Mouse (Mus musculus) heart, embryonic 12.5 days (tissue): ENCODE measurements around the gene Numbl. TPM values are rescaled to one million over a fixed set of nuclear protein-coding genes. Genes with fewer than 3 reads are reported as not detected.

Source experiments
- ATAC-seq: fragments of 200-750 bp; cut with Nextera tagmentation; 2 replicates; pipeline ENCODE4 v1.8.0; 2017; ENCODE audit warnings: moderate TSS enrichment, moderate library complexity; ENCODE audit not compliant: insufficient number of reproducible peaks, low FRiP score
- H3K27ac ChIP-seq: fragments of 300-500 bp; sonication (generic); 2 replicates; pipeline ENCODE4 v1.5.1; 2016; ENCODE audit warnings: mild to moderate bottlenecking, moderate library complexity; ENCODE audit not compliant: poor library complexity, severe bottlenecking
- H3K27me3 ChIP-seq: fragments of 300-500 bp; sonication (generic); replicated peaks from 2 replicates; pipeline ENCODE4 v1.6.1; 2016; ENCODE audit warnings: mild to moderate bottlenecking, moderate library complexity
- H3K36me3 ChIP-seq: fragments of 300-500 bp; sonication (generic); 2 replicates; pipeline ENCODE4 v1.6.1; 2016; ENCODE audit warnings: mild to moderate bottlenecking, moderate library complexity
- H3K4me1 ChIP-seq: fragments of 300-500 bp; sonication (generic); replicated peaks from 2 replicates; pipeline ENCODE4 v1.6.1; 2016; ENCODE audit warnings: mild to moderate bottlenecking
- H3K4me2 ChIP-seq: fragments of 300-500 bp; sonication (generic); 2 replicates; pipeline ENCODE4 v1.6.1; 2016; ENCODE audit warnings: mild to moderate bottlenecking, moderate library complexity
- H3K4me3 ChIP-seq: fragments of 300-500 bp; sonication (generic); 2 replicates; pipeline ENCODE4 v1.5.1; 2016; ENCODE audit warnings: mild to moderate bottlenecking
- H3K9ac ChIP-seq: fragments of 300-500 bp; sonication (generic); 2 replicates; pipeline ENCODE4 v1.6.1; 2016; ENCODE audit warnings: mild to moderate bottlenecking, moderate library complexity
- H3K9me3 ChIP-seq: fragments of 300-500 bp; sonication (generic); replicated peaks from 2 replicates; pipeline ENCODE4 v1.6.1; 2016; ENCODE audit warnings: mild to moderate bottlenecking, moderate library complexity
- WGBS: fragments of 180-500 bp; shearing (Covaris S2); methylation state at CpG from one replicate; pipeline ENCODE4 v1.1.7; 2016; 5-methylcytosine and 5-hydroxymethylcytosine counted together
- polyA plus RNA-seq: library from polyadenylated mRNA; unstranded; fragments of >200 nt; fragmentation: Nextera tagmentation; extraction: Ambion mirVana; gene quantifications from 2 replicates; pipeline ENCODE4 v1.2.1, GENCODE M21; 2016

The Numbl gene
- polyA plus RNA-seq, 1 experiment from 2014 or later: 11.1 TPM

GRCm38 (mm10) chr7:27255721-27256120, 2.5 kb upstream of the Numbl start:
- no peak overlapping the region for H3K4me2 ChIP-seq
- H3K27me3 ChIP-seq: no peaks in the 10 kb centered on the region
- no peak for ATAC-seq
- peaks cover 23% of the 10 kb centered on the region for H3K4me1 ChIP-seq
- H3K27ac ChIP-seq: no peak overlapping the region
- H3K9ac ChIP-seq: no peak overlapping the region
- WGBS: 56% methylated on average over 3 of the region's 3 CpGs
- no peak overlapping the region for H3K4me3 ChIP-seq
- H3K9me3 ChIP-seq: no peaks in the 10 kb centered on the region
- H3K36me3 ChIP-seq: no peaks in the 10 kb centered on the region

GRCm38 (mm10) chr7:27257046-27257851, 984 bp upstream of the Numbl start:
- Histone ChIP-seq H3K36me3 (peaks cover 2% of the 10 kb centered on the region), H3K9me3 (no peaks in the 10 kb centered on the region), H3K4me2 (peak overlapping the region; percentile 78), H3K27ac (peak overlapping the region; percentile 47; the same call in 1 of the 2 replicates), H3K9ac (peak overlapping the region; percentile 62; the same call in 1 of the 2 replicates), H3K27me3 (no peaks in the 10 kb centered on the region), H3K4me3 (peak overlapping the region; percentile 17), H3K4me1 (peaks cover 23% of the 10 kb centered on the region)
- ATAC-seq: no peak
- 12% methylated on average over 27 of the region's 27 CpGs for WGBS

- Histone ChIP-seq H3K27me3 (no peaks in the 10 kb centered on the region), H3K9me3 (no peaks in the 10 kb centered on the region), H3K27ac (no peak overlapping the region), H3K4me1 (peaks cover 23% of the 10 kb centered on the region), H3K9ac (peak overlapping the region; percentile 62), H3K4me2 (peak overlapping the region; percentile 78), H3K4me3 (peak overlapping the region; percentile 88), H3K36me3 (peaks cover 7% of the 10 kb centered on the region)
- no peak; the same call in 1 of the 2 replicates for ATAC-seq
- WGBS: 5% methylated on average over 6 of the region's 6 CpGs
Observed at GRCm38 (mm10) chr7:27257852-27258204, 405 bp upstream of the Numbl start.

- Histone ChIP-seq H3K9ac (peak overlapping the region; percentile 87), H3K4me3 (peak overlapping the region; percentile 88), H3K27ac (no peak overlapping the region), H3K4me1 (peaks cover 23% of the 10 kb centered on the region), H3K4me2 (peak overlapping the region; percentile 78), H3K36me3 (peaks cover 21% of the 10 kb centered on the region), H3K9me3 (no peaks in the 10 kb centered on the region), H3K27me3 (no peaks in the 10 kb centered on the region)
- ATAC-seq: no peak
- WGBS: 4% methylated on average over 9 of the region's 9 CpGs
Observed at GRCm38 (mm10) chr7:27259271-27259721, 1.1 kb downstream of the Numbl start.

- WGBS: 33% methylated on average over 5 of the region's 5 CpGs
- Histone ChIP-seq H3K27ac (no peak overlapping the region), H3K9ac (peak overlapping the region; percentile 87)
Observed at GRCm38 (mm10) chr7:27259771-27260170, 1.5 kb downstream of the Numbl start.

GRCm38 (mm10) chr7:27260856-27261255, 2.6 kb downstream of the Numbl start:
- H3K36me3 ChIP-seq: peaks cover 32% of the 10 kb centered on the region
- no peak overlapping the region for H3K4me3 ChIP-seq
- H3K4me2 ChIP-seq: no peak overlapping the region
- no peaks in the 10 kb centered on the region for H3K27me3 ChIP-seq
- H3K27ac ChIP-seq: no peak overlapping the region
- H3K4me1 ChIP-seq: peaks cover 23% of the 10 kb centered on the region
- H3K9ac ChIP-seq: no peak overlapping the region
- WGBS: 83% methylated on average over 7 of the region's 7 CpGs
- ATAC-seq: no peak
- no peaks in the 10 kb centered on the region for H3K9me3 ChIP-seq

More at GRCm38 (mm10) chr7:27259771-27260170, 1.5 kb downstream of the Numbl start:
- Histone ChIP-seq H3K4me1 (peaks cover 23% of the 10 kb centered on the region), H3K9me3 (no peaks in the 10 kb centered on the region), H3K27me3 (no peaks in the 10 kb centered on the region), H3K4me2 (peak overlapping the region; percentile 78), H3K36me3 (peaks cover 26% of the 10 kb centered on the region), H3K4me3 (peak overlapping the region; percentile 88)
- no peak for ATAC-seq

- Histone ChIP-seq H3K4me1 (peaks cover 26% of the 10 kb centered on the region), H3K9ac (no peak overlapping the region), H3K4me2 (no peak overlapping the region), H3K9me3 (no peaks in the 10 kb centered on the region), H3K4me3 (no peak overlapping the region), H3K27ac (no peak overlapping the region), H3K27me3 (no peaks in the 10 kb centered on the region), H3K36me3 (peaks cover 35% of the 10 kb centered on the region)
- WGBS: 81% methylated on average over 6 of the region's 6 CpGs
- no peak for ATAC-seq
Observed at GRCm38 (mm10) chr7:27261888-27262287, 3.7 kb downstream of the Numbl start.

- no peak overlapping the region for H3K4me2 ChIP-seq
- ATAC-seq: no peak
- H3K9ac ChIP-seq: no peak overlapping the region
- no peak overlapping the region for H3K27ac ChIP-seq
- H3K4me3 ChIP-seq: no peak overlapping the region
- WGBS: 86% methylated on average over 12 of the region's 12 CpGs
- no peaks in the 10 kb centered on the region for H3K27me3 ChIP-seq
- H3K36me3 ChIP-seq: peaks cover 61% of the 10 kb centered on the region
- 0 out of 2 replicates have a peak, but pooled peaks cover 3% of the 10 kb centered on the region for H3K9me3 ChIP-seq
- peaks cover 5% of the 10 kb centered on the region for H3K4me1 ChIP-seq
Observed at GRCm38 (mm10) chr7:27264761-27265160, 6.5 kb downstream of the Numbl start.

GRCm38 (mm10) chr7:27266515-27267128, 8.4 kb downstream of the Numbl start:
- Histone ChIP-seq H3K27ac (peak overlapping the region; percentile 51; the same call in 1 of the 2 replicates), H3K4me1 (peaks cover 4% of the 10 kb centered on the region; the same call in 1 of the 2 replicates), H3K9ac (no peak overlapping the region), H3K27me3 (no peaks in the 10 kb centered on the region), H3K4me2 (peak overlapping the region; percentile 55), H3K9me3 (0 out of 2 replicates have a peak, but pooled peaks cover 3% of the 10 kb centered on the region), H3K36me3 (peaks cover 77% of the 10 kb centered on the region), H3K4me3 (no peak overlapping the region)
- 0 out of 2 replicates have a peak, but pooled peaks have one; percentile 7 for ATAC-seq
- 45% methylated on average over 20 of the region's 20 CpGs for WGBS

- WGBS: 82% methylated on average over 8 of the region's 8 CpGs
- Histone ChIP-seq H3K27me3 (no peaks in the 10 kb centered on the region), H3K4me2 (no peak overlapping the region), H3K9ac (no peak overlapping the region), H3K9me3 (0 out of 2 replicates have a peak, but pooled peaks cover 3% of the 10 kb centered on the region), H3K4me3 (no peak overlapping the region), H3K4me1 (peaks cover 3% of the 10 kb centered on the region), H3K27ac (no peak overlapping the region), H3K36me3 (peaks cover 72% of the 10 kb centered on the region)
- ATAC-seq: no peak
Observed at GRCm38 (mm10) chr7:27271423-27271822, 13.2 kb downstream of the Numbl start.

GRCm38 (mm10) chr7:27273739-27274351, 15.6 kb downstream of the Numbl start:
- H3K9me3 ChIP-seq: no peaks in the 10 kb centered on the region
- H3K4me3 ChIP-seq: peak overlapping the region; percentile 14; the same call in 1 of the 2 replicates
- no peak overlapping the region for H3K27ac ChIP-seq
- peak; percentile 39 for ATAC-seq
- peak overlapping the region; percentile 48 for H3K4me2 ChIP-seq
- H3K4me1 ChIP-seq: no peaks in the 10 kb centered on the region; the same call in 1 of the 2 replicates
- WGBS: 38% methylated on average over 32 of the region's 32 CpGs
- H3K27me3 ChIP-seq: no peaks in the 10 kb centered on the region
- H3K36me3 ChIP-seq: peaks cover 76% of the 10 kb centered on the region
- no peak overlapping the region for H3K9ac ChIP-seq
